Mouse (Mus musculus) lung, embryonic 14.5 days (tissue): ENCODE data around the gene Cps1. TPM values are rescaled to one million over a fixed set of nuclear protein-coding genes. Genes with fewer than 3 reads are reported as not detected.

ENCODE experiments used
- ATAC-seq: fragments of 200-750 bp; cut with Nextera tagmentation; 2 replicates; pipeline ENCODE4 v1.8.0; 2017; ENCODE audit warnings: mild to moderate bottlenecking, moderate TSS enrichment, moderate library complexity; ENCODE audit not compliant: insufficient read depth
- DNase-seq: peaks from one replicate; pipeline ENCODE4 v3.0.0-alpha.2; 2015
- H3K27ac ChIP-seq: fragments of 300-500 bp; sonication (generic); 2 replicates; pipeline ENCODE4 v1.5.1; 2014; ENCODE audit warnings: low read depth, mild to moderate bottlenecking, moderate library complexity
- H3K27me3 ChIP-seq: fragments of 300-500 bp; sonication (generic); 2 replicates; pipeline ENCODE4 v1.6.1; 2014; ENCODE audit warnings: low read length, control low read depth; ENCODE audit not compliant: insufficient read depth
- H3K36me3 ChIP-seq: fragments of 300-500 bp; sonication (generic); 2 replicates; pipeline ENCODE4 v1.6.1; 2014; ENCODE audit warnings: control low read depth; ENCODE audit not compliant: insufficient read depth
- H3K4me1 ChIP-seq: fragments of 300-500 bp; sonication (generic); 2 replicates; pipeline ENCODE4 v1.6.1; 2014; ENCODE audit warnings: antibody characterized with exemption, control low read depth; ENCODE audit not compliant: insufficient read depth
- H3K4me2 ChIP-seq: fragments of 300-500 bp; sonication (generic); 2 replicates; pipeline ENCODE4 v1.6.1; 2014; ENCODE audit warnings: mild to moderate bottlenecking
- H3K4me3 ChIP-seq: fragments of 300-500 bp; sonication (generic); 2 replicates; pipeline ENCODE4 v1.5.1; 2014; ENCODE audit warnings: low read depth, low read length
- H3K9ac ChIP-seq: fragments of 300-500 bp; sonication (generic); 2 replicates; pipeline ENCODE4 v1.6.1; 2014
- H3K9me3 ChIP-seq: fragments of 300-500 bp; sonication (generic); 2 replicates; pipeline ENCODE4 v1.6.1; 2016; ENCODE audit warnings: low read depth, low read length, control low read depth
- CTCF ChIP-seq: IDR thresholded peaks from 2 replicates; pipeline ENCODE4 v1.5.1; 2016; ENCODE audit warnings: antibody characterized with exemption, low read depth
- WGBS: fragments of 180-500 bp; shearing (Covaris S2); extraction: QIAGEN DNeasy Blood & Tissue Kit; methylation state at CpG from one replicate; pipeline ENCODE4 v1.1.7; 2014; 5-methylcytosine and 5-hydroxymethylcytosine counted together
- polyA plus RNA-seq: library from polyadenylated mRNA; unstranded; fragments of >200 nt; fragmentation: Nextera tagmentation; extraction: Ambion mirVana; gene quantifications from 2 replicates; pipeline ENCODE4 v1.2.1, GENCODE M21; 2014

The Cps1 gene
- polyA plus RNA-seq, 1 experiment from 2014 or later = 2.3 TPM

GRCm38 (mm10) chr1:67223666-67224065 is 100.8 kb downstream of the Cps1 start:
- H3K27me3 ChIP-seq = no peaks in the 10 kb centered on the region
- no peak for DNase-seq
- no peak overlapping the region for H3K4me3 ChIP-seq
- H3K36me3 ChIP-seq = no peaks in the 10 kb centered on the region
- no peak overlapping the region for H3K4me2 ChIP-seq
- no peaks in the 10 kb centered on the region for H3K4me1 ChIP-seq
- no peak for TF ChIP-seq CTCF
- H3K9me3 ChIP-seq = no peaks in the 10 kb centered on the region
- 65% methylated on average over 7 of the region's 7 CpGs for WGBS
- H3K27ac ChIP-seq = no peak overlapping the region
- ATAC-seq = no peak
- H3K9ac ChIP-seq = no peak overlapping the region

GRCm38 (mm10) chr1:67234861-67235260 is 112.0 kb downstream of the Cps1 start:
- no peak overlapping the region for H3K9ac ChIP-seq
- H3K4me3 ChIP-seq = no peak overlapping the region
- ATAC-seq (no peak), DNase-seq (peak; percentile 72)
- H3K9me3 ChIP-seq = no peaks in the 10 kb centered on the region
- no peaks in the 10 kb centered on the region for H3K27me3 ChIP-seq
- no peak for TF ChIP-seq CTCF
- H3K4me1 ChIP-seq = no peaks in the 10 kb centered on the region
- no peak overlapping the region for H3K4me2 ChIP-seq
- H3K27ac ChIP-seq = no peak overlapping the region
- no peaks in the 10 kb centered on the region for H3K36me3 ChIP-seq
- WGBS = 49% methylated on average over 2 of the region's 2 CpGs

- Histone ChIP-seq H3K9ac (no peak overlapping the region), H3K27me3 (no peaks in the 10 kb centered on the region), H3K27ac (no peak overlapping the region), H3K9me3 (no peaks in the 10 kb centered on the region), H3K4me2 (no peak overlapping the region), H3K4me3 (no peak overlapping the region), H3K4me1 (no peaks in the 10 kb centered on the region), H3K36me3 (no peaks in the 10 kb centered on the region)
- ATAC-seq (no peak), DNase-seq (no peak)
- no peak for TF ChIP-seq CTCF
- 66% methylated on average over 7 of the region's 7 CpGs for WGBS
These were observed 112.8 kb downstream of the Cps1 start for GRCm38 (mm10) chr1:67235468-67236217.

GRCm38 (mm10) chr1:67238446-67238845 is 115.6 kb downstream of the Cps1 start:
- no peak overlapping the region for H3K27ac ChIP-seq
- no peaks in the 10 kb centered on the region for H3K9me3 ChIP-seq
- WGBS = 90% methylated on average over 1 of the region's 1 CpGs
- H3K36me3 ChIP-seq = no peaks in the 10 kb centered on the region
- no peaks in the 10 kb centered on the region for H3K27me3 ChIP-seq
- H3K4me1 ChIP-seq = no peaks in the 10 kb centered on the region
- no peak overlapping the region for H3K4me3 ChIP-seq
- H3K9ac ChIP-seq = no peak overlapping the region
- no peak overlapping the region for H3K4me2 ChIP-seq
- DNase-seq = no peak
- ATAC-seq = no peak
- TF ChIP-seq CTCF = no peak

- Histone ChIP-seq H3K36me3 (no peaks in the 10 kb centered on the region), H3K4me3 (no peak overlapping the region), H3K9ac (no peak overlapping the region), H3K27me3 (no peaks in the 10 kb centered on the region), H3K4me1 (no peaks in the 10 kb centered on the region), H3K9me3 (no peaks in the 10 kb centered on the region), H3K4me2 (no peak overlapping the region), H3K27ac (no peak overlapping the region)
- no peak for TF ChIP-seq CTCF
- DNase-seq (no peak), ATAC-seq (no peak)
- WGBS = 97% methylated on average over 1 of the region's 1 CpGs
These were observed 116.1 kb downstream of the Cps1 start for GRCm38 (mm10) chr1:67238941-67239340.

- ATAC-seq (no peak), DNase-seq (no peak)
- no peaks in the 10 kb centered on the region for H3K27me3 ChIP-seq
- no peaks in the 10 kb centered on the region for H3K36me3 ChIP-seq
- no peaks in the 10 kb centered on the region for H3K4me1 ChIP-seq
- H3K4me2 ChIP-seq = no peak overlapping the region
- H3K27ac ChIP-seq = no peak overlapping the region
- H3K4me3 ChIP-seq = no peak overlapping the region
- no peaks in the 10 kb centered on the region for H3K9me3 ChIP-seq
- no peak for TF ChIP-seq CTCF
- H3K9ac ChIP-seq = no peak overlapping the region
- 50% methylated on average over 1 of the region's 1 CpGs for WGBS
These were observed 142.4 kb downstream of the Cps1 start for GRCm38 (mm10) chr1:67265222-67265621.

GRCm38 (mm10) chr1:67267972-67268371 is 145.1 kb downstream of the Cps1 start:
- H3K4me1 ChIP-seq = no peaks in the 10 kb centered on the region
- no peak overlapping the region for H3K9ac ChIP-seq
- H3K4me2 ChIP-seq = no peak overlapping the region
- TF ChIP-seq CTCF = no peak
- no peaks in the 10 kb centered on the region for H3K36me3 ChIP-seq
- ATAC-seq (no peak), DNase-seq (no peak)
- no peak overlapping the region for H3K27ac ChIP-seq
- H3K4me3 ChIP-seq = no peak overlapping the region
- H3K27me3 ChIP-seq = no peaks in the 10 kb centered on the region
- H3K9me3 ChIP-seq = no peaks in the 10 kb centered on the region
